Mouse (Mus musculus): ENCODE results near the gene Chchd6. TPM values are rescaled to one million over a fixed set of nuclear protein-coding genes. Genes with fewer than 3 reads are reported as not detected.

Gene Chchd6
- total RNA-seq, 1 experiment from 2014 or later = 0.58 TPM

- ATAC-seq (ENCODE audit: extremely low read depth, insufficient number of reproducible peaks, low FRiP score, poor library complexity, severe bottlenecking) = no peak
Observed at GRCm38 (mm10) chr6:89386956-89387355, 208.5 kb downstream of the Chchd6 start.

GRCm38 (mm10) chr6:89384699-89385098 is 210.8 kb downstream of the Chchd6 start:
- no peak for ATAC-seq (ENCODE audit: extremely low read depth, insufficient number of reproducible peaks, low FRiP score, poor library complexity, severe bottlenecking)

GRCm38 (mm10) chr6:89381851-89382250 is 213.6 kb downstream of the Chchd6 start:
- no peak for ATAC-seq (ENCODE audit: extremely low read depth, insufficient number of reproducible peaks, low FRiP score, poor library complexity, severe bottlenecking)

DNA sequence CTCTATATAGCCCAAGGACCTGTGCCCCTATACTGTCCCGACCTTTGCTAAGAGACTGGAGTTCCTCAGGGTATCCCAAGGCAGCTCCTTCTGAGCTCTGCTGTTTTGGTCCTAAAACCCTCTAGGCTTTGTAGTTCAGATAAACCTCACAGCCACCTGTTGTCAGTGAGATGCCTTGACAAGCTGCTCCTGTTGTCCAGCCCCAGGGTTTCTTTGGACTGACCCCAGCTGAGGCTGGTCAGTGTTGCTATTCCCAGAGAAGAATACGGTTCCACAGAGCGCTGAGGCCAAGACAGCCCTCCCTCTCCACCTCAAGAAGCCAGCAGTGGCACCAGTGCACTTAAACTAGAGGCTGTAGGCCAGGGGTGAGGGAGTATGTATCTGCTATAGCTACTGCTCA is 214.3 kb downstream of the Chchd6 start:
- ATAC-seq (ENCODE audit: extremely low read depth, insufficient number of reproducible peaks, low FRiP score, poor library complexity, severe bottlenecking) = no peak

- no peak for ATAC-seq (ENCODE audit: extremely low read depth, insufficient number of reproducible peaks, low FRiP score, poor library complexity, severe bottlenecking)
Observed at GRCm38 (mm10) chr6:89380751-89381150, 214.7 kb downstream of the Chchd6 start.

GRCm38 (mm10) chr6:89378264-89378663 is 217.2 kb downstream of the Chchd6 start:
- ATAC-seq (ENCODE audit: extremely low read depth, insufficient number of reproducible peaks, low FRiP score, poor library complexity, severe bottlenecking) = no peak

DNA sequence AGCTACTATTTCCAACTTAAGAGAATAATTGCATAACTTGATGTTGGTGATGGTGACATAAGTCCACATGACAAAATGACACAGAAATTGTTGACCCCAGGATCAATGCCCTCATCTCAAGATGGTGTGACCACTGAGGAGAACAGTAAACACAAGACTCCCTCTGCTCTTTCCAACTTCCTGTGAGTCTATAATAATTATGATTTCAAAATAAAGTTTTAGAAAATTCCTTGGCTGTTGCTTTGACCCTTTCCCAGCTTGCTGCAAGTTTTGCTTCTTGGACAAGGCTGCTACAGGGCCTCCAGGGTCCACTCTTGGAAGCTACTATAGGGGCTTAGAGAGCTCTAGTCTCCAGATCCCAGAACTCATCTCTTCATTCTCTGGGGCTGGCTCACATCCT is 226.6 kb downstream of the Chchd6 start:
- ATAC-seq (ENCODE audit: extremely low read depth, insufficient number of reproducible peaks, low FRiP score, poor library complexity, severe bottlenecking) = no peak

DNA sequence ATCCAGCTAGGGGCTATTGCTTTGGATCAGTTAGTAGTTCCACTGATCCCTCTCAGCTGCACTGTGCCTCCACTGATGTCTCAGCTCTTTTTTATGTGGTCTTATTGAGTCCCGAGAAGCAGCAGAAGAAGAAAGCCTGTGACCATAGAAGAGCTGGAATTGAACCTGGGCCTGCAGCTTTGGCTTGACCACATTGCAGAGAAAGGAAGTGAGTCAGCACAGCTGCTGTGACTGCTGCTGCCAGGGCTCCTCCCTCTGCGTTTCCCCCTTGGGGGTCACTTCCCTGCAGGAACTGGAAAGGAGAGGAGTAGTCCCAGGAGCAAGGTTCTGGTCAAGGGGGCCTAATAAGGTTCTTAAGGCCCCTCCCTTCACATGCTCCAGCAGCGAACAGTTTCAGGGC is 231.1 kb downstream of the Chchd6 start:
- ATAC-seq (ENCODE audit: extremely low read depth, insufficient number of reproducible peaks, low FRiP score, poor library complexity, severe bottlenecking) = no peak

DNA sequence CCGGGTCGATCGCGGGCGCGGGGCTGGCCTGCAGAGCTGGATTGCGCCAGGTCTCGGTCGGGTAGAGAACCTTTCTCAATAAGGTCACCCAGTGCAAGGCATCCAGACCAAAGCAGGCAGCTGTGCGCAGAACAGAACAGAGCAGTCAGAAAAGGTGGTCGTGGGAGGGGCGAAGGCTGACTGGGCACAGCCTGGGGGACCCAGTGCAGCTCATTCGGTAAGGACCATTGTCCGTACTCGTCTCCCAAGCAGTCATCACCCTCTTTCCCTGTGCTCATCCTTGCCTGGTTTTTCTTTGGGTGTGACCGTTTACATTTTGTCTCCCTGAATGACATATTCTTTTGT is 232.4 kb downstream of the Chchd6 start:
- ATAC-seq (ENCODE audit: extremely low read depth, insufficient number of reproducible peaks, low FRiP score, poor library complexity, severe bottlenecking) = no peak

DNA sequence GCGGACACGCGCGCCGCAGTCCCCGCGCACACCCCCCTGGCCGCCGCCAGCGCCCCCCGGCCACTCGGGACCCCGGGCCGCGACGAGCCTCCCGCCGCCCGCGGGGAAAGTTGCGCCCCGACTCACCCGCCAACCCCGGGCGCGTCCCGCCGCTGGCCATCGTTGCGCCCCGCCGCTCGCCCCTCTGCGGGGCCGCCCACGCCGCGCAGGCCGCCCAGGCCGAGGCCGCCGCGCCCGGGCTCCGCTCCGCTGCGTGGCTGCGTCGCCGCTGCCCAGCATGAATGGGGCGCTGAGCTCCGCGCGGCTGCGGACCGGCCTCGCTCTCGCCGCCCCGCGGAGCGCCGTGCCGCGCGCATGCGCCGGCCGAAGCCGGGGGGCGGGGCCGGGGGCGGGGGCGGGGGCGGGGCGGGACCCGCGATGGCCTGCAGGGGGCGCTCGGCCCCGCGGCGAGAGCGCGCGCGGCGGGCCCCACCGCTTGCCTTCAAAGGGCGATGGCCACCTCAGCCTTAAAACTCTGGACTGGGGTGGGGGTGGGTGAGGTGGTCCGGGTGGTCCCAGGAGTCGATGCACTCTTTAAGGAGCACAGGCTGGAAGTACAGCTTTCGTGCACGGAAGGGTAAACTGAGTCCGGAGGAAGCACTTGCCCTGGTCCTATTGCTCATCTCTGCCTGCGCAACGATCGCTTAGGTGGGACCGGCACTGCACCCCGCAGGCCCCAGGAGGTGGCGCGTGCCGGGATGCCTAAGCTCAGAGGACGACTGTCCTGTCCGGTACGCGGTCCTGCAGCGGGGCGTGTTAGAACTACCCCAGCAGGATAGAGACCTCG is 233.0 kb downstream of the Chchd6 start, which contains the start of gene Plxna1:
Gene Plxna1 (minus strand): TSS at position 340 of the 826 bp plus-strand sequence.
- 0 out of 2 replicates have a peak, but pooled peaks have one; percentile 11 for ATAC-seq (ENCODE audit: extremely low read depth, insufficient number of reproducible peaks, low FRiP score, poor library complexity, severe bottlenecking)

DNA sequence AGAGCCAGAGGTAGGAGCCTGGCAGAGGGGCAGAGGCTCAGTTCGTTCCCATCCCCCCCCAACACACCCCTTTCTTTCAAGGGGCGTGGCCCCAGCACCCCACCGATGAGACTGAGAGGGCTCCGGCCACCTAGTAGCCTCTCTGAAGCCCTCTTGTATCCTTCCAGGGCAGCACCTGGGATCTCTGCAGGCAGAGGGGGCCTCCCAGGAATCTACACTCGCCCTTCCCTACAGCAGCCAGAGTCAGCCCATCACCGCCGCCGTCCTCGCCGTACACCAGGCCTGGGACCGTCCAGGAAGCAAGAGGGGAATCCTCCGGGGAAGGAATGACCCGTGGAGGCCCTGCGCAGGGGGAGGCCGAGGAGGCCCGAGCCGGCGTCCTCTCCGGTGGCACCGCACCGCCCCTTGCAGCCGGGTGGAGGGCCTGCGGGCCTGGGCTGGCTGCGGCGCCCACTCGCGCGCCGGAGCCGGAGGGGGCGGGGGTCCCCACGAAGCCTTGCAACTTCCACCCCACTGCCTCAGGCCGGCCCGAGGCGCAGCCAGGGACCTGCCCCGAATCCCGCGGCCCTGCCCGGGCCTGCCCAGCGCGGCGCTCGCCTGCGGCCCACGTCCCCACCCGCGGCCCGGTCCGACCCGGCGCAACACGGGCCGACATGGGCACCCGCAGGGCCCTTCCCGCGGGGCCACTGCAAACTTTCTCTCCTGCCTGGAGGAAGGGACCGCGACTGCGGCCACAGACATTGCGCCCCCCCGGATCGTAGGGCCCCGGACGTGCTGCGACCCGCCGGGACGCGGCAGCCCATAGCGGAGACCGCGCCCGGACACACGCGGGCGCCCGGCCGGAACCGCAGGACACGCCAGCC is 233.8 kb downstream of the Chchd6 start:
- no peak for ATAC-seq (ENCODE audit: extremely low read depth, insufficient number of reproducible peaks, low FRiP score, poor library complexity, severe bottlenecking)

GRCm38 (mm10) chr6:89360709-89361417 is 234.6 kb downstream of the Chchd6 start:
- no peak for ATAC-seq (ENCODE audit: extremely low read depth, insufficient number of reproducible peaks, low FRiP score, poor library complexity, severe bottlenecking)

DNA sequence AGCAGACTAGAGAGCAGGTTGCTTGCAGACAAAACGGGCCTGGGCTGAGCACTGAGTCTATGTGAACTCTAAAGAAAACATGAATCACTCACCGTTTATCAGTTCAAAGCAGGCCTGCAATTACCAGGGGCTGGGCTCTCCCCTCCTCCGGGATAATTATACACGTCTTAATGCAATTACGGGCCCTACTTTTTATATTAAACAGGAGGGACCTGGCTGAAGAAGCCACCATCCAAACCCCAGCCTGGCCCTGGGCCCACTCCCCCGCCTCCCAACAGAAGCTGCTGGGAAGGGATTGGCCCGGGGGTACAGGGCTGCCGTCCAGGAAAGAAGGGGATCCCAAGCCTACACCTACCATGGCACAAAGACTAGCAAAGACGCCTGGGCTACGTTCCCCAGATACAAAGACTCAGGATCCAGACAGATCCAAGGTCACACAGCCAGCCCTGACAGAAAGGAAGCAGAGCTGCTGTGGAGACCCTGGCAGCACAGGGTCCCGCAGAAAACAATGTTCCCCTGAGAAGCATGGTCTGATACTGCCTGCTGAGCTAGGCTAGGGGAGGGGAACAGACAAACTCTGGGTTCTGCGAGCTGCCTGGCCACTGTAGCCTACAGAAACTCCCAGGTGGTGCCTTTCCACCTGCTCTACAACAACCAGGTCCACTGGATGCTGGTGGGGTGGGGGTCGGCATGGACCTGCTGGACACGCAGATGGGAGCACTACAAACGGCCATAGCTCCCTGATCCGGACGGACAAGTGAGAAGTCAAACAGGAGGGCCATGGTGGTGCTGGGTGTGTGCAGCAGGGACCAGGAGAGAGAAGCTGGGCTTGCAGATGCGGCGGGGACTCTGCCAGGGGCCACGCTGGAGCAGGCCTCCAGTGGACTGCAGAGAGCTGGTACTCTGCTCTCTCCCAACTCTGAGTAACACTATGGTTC is 235.4 kb downstream of the Chchd6 start:
- ATAC-seq (ENCODE audit: extremely low read depth, insufficient number of reproducible peaks, low FRiP score, poor library complexity, severe bottlenecking) = no peak

DNA sequence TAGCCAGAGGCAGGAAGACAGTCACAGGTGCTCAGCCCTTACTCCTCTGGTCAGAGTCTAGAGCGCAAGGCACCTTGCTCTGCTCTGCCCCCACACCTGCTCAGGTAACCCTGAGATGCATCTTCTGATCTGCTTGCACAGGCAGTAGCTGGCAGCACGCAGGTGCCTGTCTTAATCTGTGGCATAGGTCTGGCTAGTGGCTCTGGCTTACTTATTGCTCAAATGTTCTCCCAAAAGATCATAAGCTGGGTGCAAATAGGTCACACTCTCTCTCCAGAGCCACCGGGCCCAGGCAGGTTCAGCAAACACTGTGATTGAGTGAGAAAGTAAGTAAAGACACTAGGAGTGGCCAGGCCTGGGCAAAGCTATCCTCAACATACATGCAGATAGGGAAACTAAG is 236.3 kb downstream of the Chchd6 start:
- no peak for ATAC-seq (ENCODE audit: extremely low read depth, insufficient number of reproducible peaks, low FRiP score, poor library complexity, severe bottlenecking)

DNA sequence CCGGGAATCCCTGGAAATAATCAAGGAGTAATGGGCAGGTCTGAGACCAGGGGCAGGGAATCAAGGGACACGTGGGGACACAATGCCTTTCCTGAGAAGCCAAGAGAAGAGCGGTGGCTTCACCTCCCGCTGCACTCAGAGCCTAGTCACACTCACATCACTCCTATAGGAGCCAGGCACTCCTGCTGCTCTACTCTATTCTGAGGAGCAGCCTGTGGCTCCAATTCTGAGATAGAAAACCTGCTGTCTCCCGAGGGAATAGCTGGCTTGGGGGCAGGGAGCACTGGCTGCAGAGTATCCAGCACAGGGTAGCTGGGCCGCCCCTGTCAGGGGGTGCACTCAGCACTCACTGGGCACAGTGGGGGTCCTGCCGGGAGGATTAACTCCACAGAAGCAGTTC is 239.8 kb downstream of the Chchd6 start:
- no peak for ATAC-seq (ENCODE audit: extremely low read depth, insufficient number of reproducible peaks, low FRiP score, poor library complexity, severe bottlenecking)

- ATAC-seq (ENCODE audit: extremely low read depth, insufficient number of reproducible peaks, low FRiP score, poor library complexity, severe bottlenecking) = no peak
Observed at GRCm38 (mm10) chr6:89354726-89355125, 240.7 kb downstream of the Chchd6 start.

DNA sequence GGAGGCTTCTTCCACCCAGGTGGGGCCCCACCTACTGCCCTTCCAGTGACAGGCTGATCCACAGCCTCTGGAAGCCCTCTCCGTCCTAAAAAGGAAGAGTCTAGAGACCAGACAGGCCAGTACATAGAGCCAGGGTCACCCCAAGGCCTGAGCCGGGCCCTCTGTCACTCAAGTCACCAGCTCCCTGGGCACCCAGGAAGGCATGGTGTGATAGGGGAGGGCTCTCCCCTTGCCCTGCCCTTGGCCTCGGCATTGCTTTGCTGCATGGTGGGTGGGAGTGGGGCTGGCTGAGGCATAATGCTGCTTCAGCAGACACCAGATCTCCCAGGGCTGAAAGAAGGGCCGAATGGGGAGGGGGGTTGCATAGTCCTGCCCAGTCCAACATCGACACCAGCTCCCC is 241.4 kb downstream of the Chchd6 start:
- no peak for ATAC-seq (ENCODE audit: extremely low read depth, insufficient number of reproducible peaks, low FRiP score, poor library complexity, severe bottlenecking)

DNA sequence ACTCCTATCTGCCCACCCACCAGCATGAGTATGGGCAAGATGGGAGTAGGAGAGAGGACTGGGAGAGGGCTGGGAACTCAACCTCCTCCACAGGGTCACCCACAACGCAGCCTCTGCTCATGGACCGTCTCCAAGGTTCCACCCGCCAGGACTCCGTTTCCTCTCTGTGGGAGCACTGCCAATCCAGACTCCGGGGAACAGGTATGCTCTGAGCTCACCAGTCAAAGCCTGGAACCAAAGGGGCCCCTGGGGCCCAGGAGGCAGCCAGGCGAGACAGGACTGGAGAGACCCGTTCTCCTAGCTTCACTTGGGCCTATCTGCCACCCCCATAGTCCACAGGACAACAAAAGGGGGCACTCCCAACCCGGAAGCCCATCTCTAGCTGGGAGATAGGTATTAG is 242.4 kb downstream of the Chchd6 start:
- no peak for ATAC-seq (ENCODE audit: extremely low read depth, insufficient number of reproducible peaks, low FRiP score, poor library complexity, severe bottlenecking)

Data from neutrophil, adult 5-6 weeks (primary cell).